Mouse (Mus musculus) adrenal gland, postnatal 25 days (tissue): ENCODE measurements around the gene Fam160a1. TPM values are rescaled to one million over a fixed set of nuclear protein-coding genes. Genes with fewer than 3 reads are reported as not detected.

Source experiments
- DNase-seq: peaks from one replicate; pipeline ENCODE4 v3.0.0; 2021; ENCODE audit warnings: mixed read lengths
- total RNA-seq: library from RNA; stranded (reverse); gene quantifications from 2 replicates; pipeline ENCODE4 v1.2.3, GENCODE M21; 2021

Fam160a1 gene
- total RNA-seq, 1 experiment from 2014 or later, result 9.2 TPM

DNA sequence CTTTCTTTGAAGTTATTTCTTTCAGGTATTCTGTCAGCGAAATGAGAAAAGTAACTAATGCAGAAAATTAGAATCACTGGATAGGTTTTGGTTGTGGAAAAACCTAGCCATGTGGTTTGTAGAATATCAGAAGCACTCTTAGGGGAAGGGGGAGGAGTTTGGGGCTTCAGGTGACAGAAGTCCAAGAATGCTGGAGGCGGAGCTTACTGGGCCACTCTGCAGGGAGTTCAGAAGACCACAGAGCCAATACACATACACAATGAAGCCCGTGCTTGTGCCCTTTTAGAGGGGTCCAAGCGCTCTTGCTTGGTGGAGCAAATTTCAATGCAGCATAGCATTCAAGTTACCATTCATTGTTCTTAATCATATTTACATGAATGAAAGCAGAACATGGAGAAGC is 68.2 kb downstream of the Fam160a1 start:
- no peak for DNase-seq

DNA sequence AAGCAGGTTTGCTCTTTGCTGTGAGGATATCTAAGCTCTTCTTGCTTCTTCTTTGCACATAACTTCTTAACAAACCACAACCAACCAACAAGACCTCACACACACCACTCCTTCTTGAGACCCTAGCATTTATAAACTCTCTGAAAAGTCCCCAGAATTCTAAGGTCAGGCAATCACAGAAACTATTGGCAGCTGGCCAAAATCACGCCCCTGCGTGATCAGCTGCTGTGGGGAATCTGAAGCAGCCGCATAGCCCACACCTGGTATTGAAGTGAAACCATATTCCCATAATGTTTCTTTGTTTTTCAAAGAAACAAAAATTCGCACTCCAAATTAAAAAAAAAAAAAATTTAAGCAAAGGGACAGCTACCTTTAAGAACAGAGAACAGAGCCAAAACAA is 71.0 kb downstream of the Fam160a1 start:
- DNase-seq, result no peak

DNA sequence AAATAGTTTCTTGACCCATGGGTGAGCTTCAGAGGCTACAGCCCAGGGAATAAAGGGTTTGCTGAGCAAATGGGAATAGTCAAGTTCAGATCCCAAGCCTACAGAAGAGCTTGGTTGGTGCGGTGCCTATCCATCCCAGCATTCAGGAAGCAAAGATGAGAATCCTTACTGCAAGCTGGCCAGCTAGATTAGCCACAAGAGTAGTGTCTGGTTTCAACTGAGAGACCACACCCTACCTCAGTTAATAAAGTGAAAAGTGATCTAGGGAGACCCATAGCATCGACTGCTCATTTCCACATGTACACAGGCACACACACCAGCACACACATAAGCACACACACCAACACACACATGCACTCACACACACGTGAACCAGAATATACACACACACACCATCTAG is 75.3 kb downstream of the Fam160a1 start:
- no peak for DNase-seq

DNA sequence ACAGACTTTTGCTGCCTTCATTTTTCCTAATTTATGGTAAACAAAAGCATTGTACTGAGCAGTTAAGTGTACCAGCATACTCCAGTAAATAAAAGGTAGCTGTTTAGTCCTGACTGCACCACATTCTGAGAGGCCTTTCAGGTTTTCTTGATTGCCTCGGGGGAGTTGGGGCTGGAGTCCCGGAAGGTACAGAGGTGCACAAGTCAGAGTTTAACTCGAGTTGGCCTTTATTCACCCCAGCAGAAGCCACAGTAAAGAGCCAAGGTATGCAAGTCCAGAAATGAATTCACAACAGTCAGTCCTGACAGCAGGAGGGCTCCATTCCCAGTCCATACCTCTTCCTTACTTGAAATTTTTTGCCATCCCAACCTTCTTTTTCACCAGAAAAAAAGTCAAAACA is 78.5 kb downstream of the Fam160a1 start:
- DNase-seq, result no peak

DNA sequence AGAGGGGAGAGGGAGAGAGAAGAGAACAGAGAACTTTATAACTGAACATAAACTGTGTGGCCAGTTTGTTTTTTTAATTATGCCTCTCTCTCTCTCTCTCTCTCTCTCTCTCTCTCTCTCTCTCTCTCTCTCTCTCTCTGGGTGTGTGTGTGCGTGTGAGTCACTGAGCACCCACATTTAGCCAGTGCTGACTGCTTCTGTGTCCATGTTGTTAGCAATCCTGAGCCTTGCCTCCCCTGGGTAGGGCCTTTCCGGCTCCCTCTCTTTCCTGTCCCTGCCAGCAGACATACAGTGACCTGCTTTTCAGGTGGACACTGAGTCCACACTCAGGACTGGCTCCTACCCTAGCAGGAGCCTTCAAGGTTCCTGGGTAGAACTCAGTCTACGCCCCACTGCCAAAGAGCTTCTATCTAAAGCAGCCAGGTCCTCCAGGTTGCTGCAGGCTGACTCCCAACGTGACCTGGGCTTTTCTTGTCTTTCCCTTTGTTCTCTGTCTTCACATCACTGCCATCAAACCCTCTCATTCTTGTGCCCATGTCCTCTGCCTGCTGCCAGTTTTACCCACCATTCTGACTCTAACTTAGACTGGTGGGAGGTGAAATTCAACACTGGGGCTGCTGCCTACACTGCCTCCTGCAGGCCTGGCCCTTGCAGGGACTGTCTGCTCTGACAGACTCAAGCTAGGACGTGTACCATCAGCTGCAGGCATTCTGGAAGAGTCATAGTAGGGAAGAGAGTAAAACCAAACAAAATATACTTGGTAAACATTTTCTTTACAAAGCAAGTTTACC is 83.0 kb downstream of the Fam160a1 start:
- DNase-seq, result no peak

DNA sequence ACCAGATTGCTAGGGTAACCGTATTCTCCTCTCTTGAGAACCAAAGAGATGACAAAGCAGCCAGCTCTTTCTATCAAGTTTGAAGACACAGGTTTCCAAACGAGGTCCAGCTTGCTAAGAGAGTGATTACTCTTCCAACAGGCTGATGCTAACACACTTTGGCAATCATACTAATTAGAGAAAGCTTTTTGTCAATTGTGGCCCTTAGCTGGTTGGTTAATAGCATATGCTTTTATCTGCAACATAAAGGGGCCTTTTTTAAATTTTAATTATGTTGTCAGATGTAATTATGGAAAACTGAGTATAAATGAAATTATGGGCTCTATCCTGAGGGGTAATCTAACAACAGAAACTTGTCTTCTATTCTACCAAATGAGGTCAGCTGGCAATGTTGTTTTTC is 89.9 kb downstream of the Fam160a1 start:
- DNase-seq, result no peak

DNA sequence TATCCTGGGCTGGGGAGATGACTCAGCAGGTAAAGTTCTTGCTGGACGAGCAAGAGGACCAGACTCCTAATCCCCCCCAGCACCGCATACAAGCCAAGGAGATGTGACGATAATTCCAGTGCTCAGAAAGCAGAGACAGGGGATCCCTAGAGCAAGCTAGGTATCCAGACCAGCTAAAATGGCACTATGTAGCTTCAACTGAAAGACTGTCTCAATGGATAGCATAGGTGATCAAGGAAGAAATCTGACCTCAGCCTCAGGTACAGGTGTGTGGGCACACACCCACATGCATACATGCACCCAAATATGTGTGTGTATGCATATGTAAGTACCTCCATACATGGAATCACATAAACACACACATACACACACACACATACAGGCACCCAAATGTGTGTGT is 91.1 kb downstream of the Fam160a1 start:
- no peak for DNase-seq

DNA sequence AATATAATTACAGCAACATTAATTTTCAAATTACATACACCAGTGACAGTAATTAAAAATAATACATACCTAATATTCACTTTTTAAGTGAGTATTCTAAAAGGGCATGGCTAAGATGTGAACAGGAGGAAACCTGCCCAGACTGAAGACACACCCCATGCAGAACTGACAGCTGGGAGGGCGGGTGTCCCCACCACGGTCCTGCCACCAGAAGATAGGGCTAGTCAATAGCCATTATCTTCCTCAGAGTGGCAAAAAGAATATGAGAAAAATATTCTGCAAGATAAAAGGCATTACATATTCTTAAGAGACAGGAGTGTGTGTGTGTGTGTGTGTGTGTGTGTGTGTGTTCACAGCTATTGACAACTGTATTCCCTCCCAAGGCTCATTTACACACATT is 92.0 kb downstream of the Fam160a1 start:
- DNase-seq, result no peak

DNA sequence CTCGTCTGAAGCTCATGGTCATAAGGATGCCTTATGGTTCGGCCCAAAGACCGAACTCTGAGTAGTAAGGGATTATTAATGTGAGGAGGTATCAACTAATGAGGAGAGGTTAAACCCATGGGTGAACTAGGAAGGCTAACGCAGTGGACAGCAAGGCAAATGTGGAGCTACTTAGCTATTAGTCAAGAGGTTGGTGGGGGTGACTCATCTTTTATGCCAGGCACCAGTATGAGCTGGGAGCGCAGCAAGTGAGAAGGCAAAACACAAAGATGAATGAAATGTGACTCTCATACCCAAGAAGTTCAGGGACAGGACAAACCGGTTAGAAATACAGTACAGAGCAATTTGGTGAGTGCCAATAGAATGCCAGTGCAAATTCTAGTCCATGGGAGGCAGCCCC is 94.5 kb downstream of the Fam160a1 start:
- peak; percentile 8 for DNase-seq

DNA sequence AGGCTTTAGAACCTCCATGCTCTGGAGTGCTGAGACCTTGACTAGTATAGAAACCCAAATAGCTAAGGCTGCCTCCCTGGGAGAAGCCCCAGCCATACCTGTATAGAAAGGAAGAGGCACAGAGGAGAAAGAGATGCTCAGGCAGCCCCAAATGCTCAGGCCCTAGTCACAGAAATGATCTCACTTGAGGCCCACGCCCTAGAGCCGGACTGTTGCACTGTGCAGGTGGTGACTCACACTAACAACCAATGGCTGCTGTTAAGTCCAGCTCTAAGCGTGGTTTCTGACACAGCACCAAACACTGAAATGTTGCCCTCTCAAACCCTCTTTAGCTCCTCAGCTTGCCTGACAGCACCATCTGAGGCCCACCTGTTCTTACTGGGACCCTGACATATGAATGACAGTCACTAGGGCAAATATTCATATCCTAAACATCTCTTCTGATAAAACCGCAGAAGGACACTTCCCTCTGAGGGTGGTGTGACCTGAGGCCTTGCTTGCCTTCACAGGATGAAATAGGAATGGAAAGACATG is 101.3 kb downstream of the Fam160a1 start:
- peak; percentile 24 for DNase-seq

DNA sequence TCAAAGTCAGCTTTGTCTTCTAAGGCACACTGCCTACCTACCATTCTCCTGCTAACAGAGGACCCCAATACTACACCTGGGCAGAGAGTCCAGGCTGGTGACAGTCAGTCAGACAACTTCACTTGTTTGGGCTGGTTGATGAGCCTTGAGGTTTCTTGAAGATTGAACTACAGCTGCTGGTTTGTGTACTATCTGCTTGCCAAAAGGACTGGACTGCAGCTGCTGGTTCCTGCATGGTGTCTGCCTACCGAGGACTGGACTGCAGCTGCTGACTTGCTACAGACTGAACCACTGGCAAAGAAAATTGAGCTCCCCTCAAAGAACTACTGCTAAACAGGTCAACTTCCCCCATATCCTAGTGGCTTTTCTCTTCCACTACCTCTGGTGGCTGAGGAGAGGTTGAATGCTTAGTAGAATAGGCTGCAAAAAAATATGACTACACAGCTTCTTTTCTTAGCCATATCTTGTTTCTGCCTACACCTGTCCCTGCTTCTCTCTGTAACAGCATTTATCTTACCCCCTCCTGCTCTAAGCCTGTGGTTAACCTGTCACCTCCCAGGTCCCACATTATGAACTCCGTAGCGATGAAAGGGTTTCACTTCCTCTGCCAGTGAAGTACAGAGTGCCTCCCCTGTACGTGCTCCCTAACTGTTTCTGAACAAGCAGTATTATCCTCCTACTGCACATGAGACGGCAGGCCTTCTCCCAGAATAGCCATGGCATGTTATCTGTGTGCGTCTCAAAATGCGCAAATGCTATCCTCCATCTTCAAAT is 103.0 kb downstream of the Fam160a1 start:
- no peak for DNase-seq

DNA sequence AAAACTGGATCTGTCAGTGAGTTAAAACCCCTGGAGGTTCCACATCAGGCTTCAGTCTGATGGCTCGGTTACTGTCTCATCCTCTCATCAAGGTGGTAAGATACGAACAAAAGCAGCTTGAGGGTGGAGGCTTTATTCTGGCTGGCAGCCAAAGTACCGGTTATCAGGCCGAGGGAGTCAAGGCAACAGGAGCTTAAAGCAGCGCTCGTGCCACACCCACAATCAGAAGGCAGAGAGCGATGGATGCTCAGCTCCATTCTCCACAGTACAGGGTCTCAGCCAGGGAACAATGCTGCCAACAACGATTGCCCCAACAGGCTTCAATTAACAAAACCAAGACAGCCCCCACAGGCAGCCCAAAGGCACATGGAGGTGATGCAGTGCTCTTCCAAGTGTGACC is 106.4 kb downstream of the Fam160a1 start:
- no peak for DNase-seq

DNA sequence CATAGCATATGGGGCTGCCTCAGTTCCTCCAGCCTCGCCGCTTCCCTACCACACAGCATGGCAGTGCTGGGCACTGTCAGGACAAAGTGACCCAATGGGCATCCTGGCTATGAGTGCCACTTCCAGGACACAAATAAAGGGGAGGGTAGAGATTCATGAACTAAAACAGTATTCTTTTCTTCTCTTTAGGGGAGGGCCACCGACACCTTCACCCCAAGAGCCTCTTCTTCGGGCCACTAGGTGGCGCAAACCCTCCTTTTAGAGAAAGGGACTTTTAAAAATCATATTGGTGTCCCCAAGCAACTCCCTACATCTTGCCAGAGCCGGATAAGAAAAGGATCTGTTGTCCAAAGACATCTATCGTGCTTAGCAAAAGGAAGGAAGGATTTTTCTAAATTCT is 109.7 kb downstream of the Fam160a1 start:
- peak; percentile 49 for DNase-seq

DNA sequence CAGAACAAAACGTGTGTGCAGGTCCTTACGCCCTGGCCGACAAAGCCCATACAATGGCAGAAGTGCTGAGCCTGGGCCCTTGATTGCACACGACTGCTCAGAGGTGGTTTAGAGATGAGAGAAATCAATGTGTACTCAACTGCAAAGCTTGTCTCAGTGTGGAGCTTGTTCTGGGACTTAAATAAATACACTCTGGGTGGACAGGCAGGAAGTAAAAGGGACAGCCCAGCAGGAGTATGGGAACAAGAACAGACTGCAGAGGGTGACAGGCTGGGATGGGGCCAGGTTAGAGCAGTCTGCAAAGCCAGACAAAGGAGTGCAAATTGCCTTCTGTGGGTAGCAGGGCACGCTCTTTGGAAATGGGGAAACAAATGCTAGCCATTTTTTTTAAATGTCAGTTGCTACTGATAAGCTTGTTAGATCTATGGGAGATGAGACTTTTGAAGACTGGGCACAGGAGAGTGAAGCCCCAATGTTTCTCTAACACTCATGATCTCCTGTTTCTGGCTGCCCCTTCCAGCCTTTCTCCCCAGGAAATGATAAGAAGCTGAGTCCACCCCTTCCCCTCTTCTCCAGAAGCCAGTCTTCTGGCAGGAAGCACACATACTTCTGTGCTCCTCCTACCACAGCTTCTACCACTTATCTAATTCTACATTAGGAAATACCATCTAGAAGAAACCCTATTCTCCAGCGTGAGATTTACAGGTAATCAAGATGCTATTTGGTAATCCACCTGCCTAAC is 113.8 kb downstream of the Fam160a1 start:
- DNase-seq, result no peak

DNA sequence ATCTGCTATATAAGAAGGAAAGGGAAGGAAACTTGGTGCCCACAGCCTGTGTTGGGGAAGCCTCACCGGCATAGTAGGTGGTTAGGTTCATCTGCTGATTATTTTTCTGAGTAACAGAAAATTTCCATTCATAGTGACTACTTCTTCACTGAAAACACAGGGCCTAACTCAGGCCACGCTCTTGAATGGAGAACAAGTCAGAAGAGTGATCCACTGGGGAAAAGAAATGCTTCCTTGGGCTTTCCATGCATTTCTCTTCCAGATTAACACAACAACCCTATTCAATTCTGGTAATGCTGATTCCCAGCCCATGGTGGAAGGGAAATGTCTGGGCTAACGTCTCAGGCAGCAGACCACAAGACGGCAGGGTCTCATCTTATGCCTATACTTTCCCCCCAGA is 118.6 kb downstream of the Fam160a1 start:
- DNase-seq, result no peak

DNA sequence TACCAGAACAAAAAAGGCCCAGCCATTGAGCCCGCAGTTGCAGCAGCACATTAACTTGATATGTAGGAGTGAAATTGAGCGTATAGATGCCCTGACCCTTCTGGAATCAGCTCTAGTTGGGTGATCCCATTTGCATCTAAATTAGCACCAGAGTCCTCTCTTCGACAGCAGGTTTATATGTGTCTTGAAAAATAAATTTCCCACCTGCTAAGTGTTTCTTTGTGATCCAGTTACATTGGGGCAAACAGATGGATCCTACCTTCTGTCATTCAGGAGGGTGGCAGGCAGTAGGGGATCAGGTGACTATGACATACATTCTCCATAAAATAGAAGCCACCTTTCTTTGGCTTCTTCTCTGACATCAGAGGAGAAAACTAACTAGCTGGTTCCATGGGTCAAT is 122.0 kb downstream of the Fam160a1 start:
- no peak for DNase-seq

DNA sequence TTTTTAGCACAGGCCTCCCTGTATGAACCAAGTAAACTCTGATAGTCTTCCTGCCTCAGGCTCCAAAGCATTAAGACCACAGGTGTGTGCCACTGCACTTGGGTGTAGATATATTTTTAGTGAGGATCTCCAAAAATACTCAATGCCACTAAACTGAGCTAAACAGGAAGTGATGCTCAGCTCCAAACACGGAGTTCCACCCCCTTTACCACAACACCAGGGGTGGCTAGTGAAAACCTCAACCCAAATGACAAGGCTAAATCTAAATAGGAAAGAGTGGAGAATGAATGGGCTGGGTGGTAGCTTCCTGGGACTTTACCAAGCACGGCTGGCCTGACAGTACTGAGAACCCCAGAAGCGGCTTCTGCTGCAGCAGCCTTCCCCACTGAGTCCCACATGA is 124.1 kb downstream of the Fam160a1 start:
- no peak for DNase-seq

DNA sequence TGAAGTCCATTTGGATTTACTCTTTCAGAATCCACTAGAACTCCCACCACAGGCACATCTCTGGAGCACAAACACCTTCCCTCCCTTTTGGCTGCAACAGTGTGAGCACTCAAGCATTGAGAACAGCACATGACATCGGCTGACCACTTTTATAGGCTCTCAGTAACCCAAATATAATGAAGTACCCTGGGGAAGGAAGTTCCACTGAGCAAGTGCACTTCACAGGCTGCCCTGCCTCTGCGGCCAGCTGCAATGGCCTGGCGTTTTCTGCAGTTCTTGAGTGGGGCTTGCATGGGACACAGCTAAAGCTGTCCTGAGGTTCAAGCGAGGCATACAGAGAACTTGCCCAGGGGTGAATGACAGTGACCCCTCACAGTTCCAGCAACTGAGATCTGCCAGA is 126.0 kb downstream of the Fam160a1 start:
- no peak for DNase-seq

DNA sequence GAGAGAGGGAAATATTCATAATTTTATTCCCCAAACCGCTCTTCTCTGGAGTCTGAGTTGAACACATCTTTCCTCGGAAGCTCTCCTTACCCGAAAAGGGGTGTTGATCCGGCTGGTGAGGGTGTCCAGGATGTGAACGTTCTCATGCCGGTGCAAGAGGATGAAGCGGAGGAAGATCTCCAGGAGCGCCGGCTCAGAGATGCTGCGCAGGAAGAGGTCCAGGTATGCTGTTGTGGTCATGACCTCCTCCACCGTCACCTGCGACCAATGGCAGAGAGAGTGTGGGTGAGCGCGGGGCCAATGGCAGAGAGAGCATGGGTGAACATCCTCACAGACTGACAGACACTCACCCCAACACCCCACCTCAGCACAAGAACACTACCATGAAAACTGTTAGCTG is 128.8 kb downstream of the Fam160a1 start:
- DNase-seq, result no peak

DNA sequence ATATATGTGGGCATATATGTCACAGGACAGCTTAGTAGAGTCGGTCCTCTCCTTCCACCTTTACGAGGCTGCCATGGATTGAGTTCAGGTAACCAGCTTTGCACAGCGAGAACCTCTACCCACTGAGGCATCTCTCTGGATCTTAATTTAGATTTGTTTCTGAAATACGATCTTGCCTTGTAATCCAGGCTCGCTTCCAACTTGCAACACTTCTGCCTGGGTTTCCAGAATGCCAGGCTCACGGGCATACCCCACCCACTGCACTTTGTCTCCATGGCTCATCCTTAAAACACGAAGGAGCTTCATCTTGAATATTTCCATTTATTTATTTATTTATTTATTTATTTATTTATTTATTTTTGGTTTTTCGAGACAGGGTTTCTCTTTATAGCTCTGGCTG is 131.8 kb downstream of the Fam160a1 start:
- no peak for DNase-seq

DNA sequence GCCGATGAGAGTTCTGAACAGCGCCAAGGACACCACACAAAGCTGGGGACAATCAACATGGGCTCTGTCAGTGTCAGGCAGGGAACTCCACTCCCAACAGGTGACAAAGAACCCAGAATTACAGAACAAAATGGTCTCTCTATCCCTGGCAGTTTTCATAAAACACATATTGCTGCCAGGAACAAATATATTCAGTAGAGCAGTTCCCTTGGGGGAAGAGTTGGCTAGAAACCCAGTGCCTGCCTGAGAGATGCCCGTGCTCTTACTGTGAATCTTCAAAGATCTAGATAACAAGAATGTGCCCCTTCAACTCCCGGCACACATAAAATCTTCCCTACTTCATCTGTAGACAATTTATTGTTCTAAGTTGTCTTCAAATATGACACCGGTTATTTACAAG is 133.5 kb downstream of the Fam160a1 start:
- no peak for DNase-seq

DNA sequence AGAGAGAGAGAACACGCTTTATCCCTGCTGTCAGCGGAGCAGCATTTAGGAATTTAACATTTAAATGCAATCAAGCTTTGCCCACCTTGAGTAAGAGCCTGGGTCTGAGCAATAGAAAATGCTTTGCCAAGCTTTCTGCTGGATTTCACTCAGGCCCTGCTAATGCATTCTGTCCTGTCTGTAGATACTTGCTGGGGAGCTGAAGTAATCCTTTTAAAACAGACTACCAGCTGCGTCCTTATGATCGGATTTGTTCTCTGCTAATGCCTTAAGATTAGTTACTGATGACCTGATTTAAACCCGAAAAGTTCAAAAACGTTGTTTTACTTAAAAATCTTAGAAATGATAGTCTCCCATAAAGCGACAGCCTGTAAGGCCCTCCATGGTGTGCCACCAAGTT is 136.0 kb downstream of the Fam160a1 start:
- no peak for DNase-seq

DNA sequence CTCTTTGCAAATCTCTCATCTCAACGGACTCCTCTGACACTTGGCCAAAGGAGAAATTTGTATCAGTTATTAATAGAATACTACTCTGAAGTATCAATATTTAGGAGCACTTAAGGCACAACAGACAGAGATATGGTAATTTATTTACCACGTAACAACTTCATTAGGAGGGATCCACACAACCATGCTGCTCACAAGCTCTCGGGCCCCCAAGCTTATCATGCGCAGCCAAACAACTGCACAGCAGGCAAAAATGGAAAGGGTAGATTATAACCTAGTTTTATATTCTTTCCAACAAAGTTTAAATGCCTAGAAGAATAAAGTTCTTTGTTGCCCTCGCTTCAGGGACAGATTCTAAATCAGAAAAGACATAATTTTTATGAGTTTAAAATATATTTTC is 137.1 kb downstream of the Fam160a1 start:
- no peak for DNase-seq
